19 mouse cellular contexts compared by ENCODE assay signal in genomic region chr9:54568732-54569131, GRCm38 (mm10). TPM values are rescaled to one million over a fixed set of nuclear protein-coding genes. Genes with fewer than 3 reads are reported as not detected.
DNase-seq lines count a peak whose midpoint lies in the region; ATAC-seq and TF ChIP-seq lines count a peak whose summit lies in the region.
"Had no signal": no experiment of that assay in that cellular context is flagged by ENCODE, and none has a peak within 500 bp of the region (broad histone marks: within the 10 kb centered on the region; RNA-seq: fewer than 3 reads in every experiment).

No protein-coding gene starts in this region.

- peak; percentile 34 for TF ChIP-seq CTCF in hindbrain, postnatal 0 days (IDR thresholded peaks at IDR 0.05; ENCODE audit: low read depth)
- TF ChIP-seq CTCF in lung, postnatal 0 days (IDR thresholded peaks at IDR 0.05): peak; percentile 31

- no peak overlapping the region for H3K4me2 ChIP-seq in hindbrain, postnatal 0 days (ENCODE audit: low read depth, low read length)
- no peak overlapping the region for H3K4me2 ChIP-seq in hindbrain, embryonic 13.5 days
- no peak overlapping the region for H3K4me2 ChIP-seq in lung, postnatal 0 days (replicated peaks; ENCODE audit: low read depth, low read length)
- H3K4me2 ChIP-seq: midbrain, embryonic 12.5 days; stomach, embryonic 15.5 days had no signal

- 40% methylated on average over 2 of the region's 2 CpGs for WGBS in hindbrain, postnatal 0 days
- WGBS in hindbrain, embryonic 13.5 days: 35% methylated on average over 2 of the region's 2 CpGs
- 32% methylated on average over 2 of the region's 2 CpGs for WGBS in lung, postnatal 0 days

- peak; percentile 68 for DNase-seq in hindbrain, postnatal 0 days (ENCODE audit: low spot score)
- peak; percentile 52 for DNase-seq in lung, postnatal 0 days (ENCODE audit: low spot score)
- no peak for DNase-seq in lung, postnatal 14 days
- peak; percentile 60 for DNase-seq in ZHBTc4 (ENCODE audit: low read depth, low spot score)
- peak; percentile 62 for DNase-seq in retina, postnatal 1 day
- no peak for DNase-seq in cerebellum, adult 9-11 months
- DNase-seq: adrenal gland, postnatal 25 days; gastrocnemius, adult 2 months; heart, adult 2 months; heart, postnatal 10 days; liver; lung, postnatal 10 days; thymus, postnatal 14 days had no signal

- no peak for TF ChIP-seq EP300 in lung, postnatal 0 days (IDR thresholded peaks at IDR 0.05)

- no peaks in the 10 kb centered on the region for H3K36me3 ChIP-seq in hindbrain, postnatal 0 days (ENCODE audit: insufficient read depth, low read length)
- no peaks in the 10 kb centered on the region for H3K36me3 ChIP-seq in hindbrain, embryonic 13.5 days
- H3K36me3 ChIP-seq in lung, postnatal 0 days (ENCODE audit: insufficient read depth, low read length): no peaks in the 10 kb centered on the region
- H3K36me3 ChIP-seq: midbrain, embryonic 12.5 days; stomach, embryonic 15.5 days had no signal

- no peak for ATAC-seq in hindbrain, postnatal 0 days
- no peak for ATAC-seq in hindbrain, embryonic 13.5 days (ENCODE audit: low FRiP score)
- peak; percentile 18; the same call in 1 of the 2 replicates for ATAC-seq in lung, postnatal 0 days

- H3K9ac ChIP-seq in hindbrain, postnatal 0 days (replicated peaks; ENCODE audit: low read length): no peak overlapping the region
- no peak overlapping the region for H3K9ac ChIP-seq in hindbrain, embryonic 13.5 days
- no peak overlapping the region for H3K9ac ChIP-seq in lung, postnatal 0 days (replicated peaks; ENCODE audit: low read depth)
- H3K9ac ChIP-seq: midbrain, embryonic 12.5 days; stomach, embryonic 15.5 days had no signal

- H3K27me3 ChIP-seq in hindbrain, postnatal 0 days (ENCODE audit: insufficient read depth, low read length): no peaks in the 10 kb centered on the region
- no peaks in the 10 kb centered on the region for H3K27me3 ChIP-seq in hindbrain, embryonic 13.5 days
- no peaks in the 10 kb centered on the region for H3K27me3 ChIP-seq in lung, postnatal 0 days (replicated peaks; ENCODE audit: insufficient read depth, low read length)
- H3K27me3 ChIP-seq: midbrain, embryonic 12.5 days; stomach, embryonic 15.5 days had no signal

- no peak overlapping the region for H3K4me3 ChIP-seq in hindbrain, postnatal 0 days (ENCODE audit: low read length)
- no peak overlapping the region for H3K4me3 ChIP-seq in hindbrain, embryonic 13.5 days
- H3K4me3 ChIP-seq in lung, postnatal 0 days (ENCODE audit: low read depth, low read length): no peak overlapping the region
- H3K4me3 ChIP-seq: gastrocnemius, adult 2 months; heart, adult 2 months; midbrain, embryonic 12.5 days; stomach, embryonic 15.5 days had no signal

- no peak overlapping the region for H3K27ac ChIP-seq in hindbrain, postnatal 0 days
- H3K27ac ChIP-seq in hindbrain, embryonic 13.5 days: no peak overlapping the region
- H3K27ac ChIP-seq in lung, postnatal 0 days (ENCODE audit: low read length): no peak overlapping the region
- H3K27ac ChIP-seq: gastrocnemius, adult 2 months; heart, adult 2 months; midbrain, embryonic 12.5 days; stomach, embryonic 15.5 days had no signal

- no peaks in the 10 kb centered on the region for H3K9me3 ChIP-seq in hindbrain, postnatal 0 days (ENCODE audit: low read length)
- no peaks in the 10 kb centered on the region for H3K9me3 ChIP-seq in hindbrain, embryonic 13.5 days
- H3K9me3 ChIP-seq in lung, postnatal 0 days (ENCODE audit: low read length): no peaks in the 10 kb centered on the region
- H3K9me3 ChIP-seq: midbrain, embryonic 12.5 days; stomach, embryonic 15.5 days had no signal

- H3K4me1 ChIP-seq in hindbrain, postnatal 0 days (ENCODE audit: insufficient read depth, low read length): no peaks in the 10 kb centered on the region
- no peaks in the 10 kb centered on the region for H3K4me1 ChIP-seq in hindbrain, embryonic 13.5 days (replicated peaks)
- peaks cover 3% of the 10 kb centered on the region; the same call in 1 of the 2 replicates for H3K4me1 ChIP-seq in lung, postnatal 0 days (ENCODE audit: insufficient read depth, low read depth, low read length)
- H3K4me1 ChIP-seq: midbrain, embryonic 12.5 days; stomach, embryonic 15.5 days had no signal

RNA-seq across cellular contexts. Expression of gene Cib2, which starts 8.7 kb away (rescaled TPM):
- 43.4 and 53.8 TPM in 2 replicates for total RNA-seq in hindbrain, postnatal 0 days (2014; rRNA removed)
- 88.1 and 89.9 TPM in 2 replicates for polyA plus RNA-seq in hindbrain, postnatal 0 days (2015; fragmentation: Nextera tagmentation; extraction: Ambion mirVana)
- polyA plus RNA-seq in hindbrain, embryonic 13.5 days (2015; fragmentation: Nextera tagmentation; extraction: Ambion mirVana): 42.4 and 45.2 TPM in 2 replicates
- polyA plus RNA-seq in lung, postnatal 0 days (2015; fragmentation: Nextera tagmentation; extraction: Ambion mirVana): 6.2 and 7.5 TPM in 2 replicates

RNA-seq across cellular contexts. Expression of gene Idh3a, which starts 17.4 kb away (rescaled TPM):
- total RNA-seq in hindbrain, postnatal 0 days (2014; rRNA removed): 87.8 and 94.2 TPM in 2 replicates
- polyA plus RNA-seq in hindbrain, postnatal 0 days (2015; fragmentation: Nextera tagmentation; extraction: Ambion mirVana): 208 and 217 TPM in 2 replicates
- 122 and 126 TPM in 2 replicates for polyA plus RNA-seq in hindbrain, embryonic 13.5 days (2015; fragmentation: Nextera tagmentation; extraction: Ambion mirVana)
- 79.4 and 80.3 TPM in 2 replicates for polyA plus RNA-seq in lung, postnatal 0 days (2015; fragmentation: Nextera tagmentation; extraction: Ambion mirVana)

RNA-seq across cellular contexts. Expression of gene Sh2d7, which starts 29.9 kb away (rescaled TPM):
- not detected in 2 replicates for total RNA-seq in hindbrain, postnatal 0 days (2014; rRNA removed)
- 0.09 TPM in 1 of 2 replicates, not detected in the other for polyA plus RNA-seq in hindbrain, postnatal 0 days (2015; fragmentation: Nextera tagmentation; extraction: Ambion mirVana)
- 0.08 TPM in 1 of 2 replicates, not detected in the other for polyA plus RNA-seq in hindbrain, embryonic 13.5 days (2015; fragmentation: Nextera tagmentation; extraction: Ambion mirVana)
- not detected in 2 replicates for polyA plus RNA-seq in lung, postnatal 0 days (2015; fragmentation: Nextera tagmentation; extraction: Ambion mirVana)
- total RNA-seq: adrenal gland, postnatal 25 days; gastrocnemius, adult 2 months; heart, adult 2 months; heart, postnatal 10 days; left cerebral cortex, postnatal 14 days had no signal
- polyA plus RNA-seq: intestine, embryonic 14.5 days; neural tube, embryonic 11.5 days; stomach, embryonic 15.5 days had no signal

Comparison
In these comparisons a context has a peak if more than half of its experiments do, and no peak if none do; other contexts are left out.
1. DNase-seq: peak in hindbrain, postnatal 0 days (single experiment), lung, postnatal 0 days (single experiment), ZHBTc4 (single experiment) and retina, postnatal 1 day (single experiment); none in lung, postnatal 14 days (single experiment) and cerebellum, adult 9-11 months (single experiment).